Mouse (Mus musculus): ENCODE measurements around the gene Ddx56.

GRCm38 (mm10) chr11:6290138-6290537, 22.6 kb upstream of the Ddx56 start:
- TF ChIP-seq CTCF (IDR thresholded peaks at IDR 0.05; ENCODE audit: insufficient read depth, low read depth, low read length) = no peak
- TF ChIP-seq POLR2A (IDR thresholded peaks at IDR 0.05; ENCODE audit: insufficient read depth, low read depth, low read length) = no peak
